Mouse (Mus musculus): ENCODE data around the gene Slc4a8. TPM values are rescaled to one million over a fixed set of nuclear protein-coding genes. Genes with fewer than 3 reads are reported as not detected.

The Slc4a8 gene
- polyA plus RNA-seq, 1 experiment from 2014 or later = 23.6 TPM

GRCm38 (mm10) chr15:100722564-100722963, 39.0 kb upstream of the Slc4a8 start:
- WGBS = 79% methylated on average over 6 of the region's 6 CpGs
- H3K27me3 ChIP-seq (ENCODE audit: control insufficient read depth, insufficient read depth, low read length) = peaks cover 6% of the 10 kb centered on the region; the same call in 1 of the 2 replicates
- H3K36me3 ChIP-seq (replicated peaks; ENCODE audit: control insufficient read depth, insufficient read depth) = no peaks in the 10 kb centered on the region
- H3K9me3 ChIP-seq (ENCODE audit: control insufficient read depth, low read length) = no peaks in the 10 kb centered on the region
- no peak overlapping the region for H3K4me2 ChIP-seq (replicated peaks)
- no peaks in the 10 kb centered on the region for H3K4me1 ChIP-seq (replicated peaks; ENCODE audit: control insufficient read depth, insufficient read depth, low read length)
- no peak for ATAC-seq (ENCODE audit: low FRiP score)
- no peak for DNase-seq (ENCODE audit: low spot score)
- H3K27ac ChIP-seq = no peak overlapping the region
- no peak overlapping the region for H3K9ac ChIP-seq
- no peak overlapping the region for H3K4me3 ChIP-seq (replicated peaks; ENCODE audit: low read length)

GRCm38 (mm10) chr15:100723505-100723904, 38.0 kb upstream of the Slc4a8 start:
- no peak overlapping the region for H3K4me2 ChIP-seq (replicated peaks)
- H3K4me3 ChIP-seq (replicated peaks; ENCODE audit: low read length) = no peak overlapping the region
- no peak overlapping the region for H3K9ac ChIP-seq
- no peaks in the 10 kb centered on the region for H3K9me3 ChIP-seq (ENCODE audit: control insufficient read depth, low read length)
- WGBS = 79% methylated on average over 14 of the region's 14 CpGs
- ATAC-seq (ENCODE audit: low FRiP score) = no peak
- H3K27me3 ChIP-seq (ENCODE audit: control insufficient read depth, insufficient read depth, low read length) = peaks cover 16% of the 10 kb centered on the region
- no peaks in the 10 kb centered on the region for H3K4me1 ChIP-seq (replicated peaks; ENCODE audit: control insufficient read depth, insufficient read depth, low read length)
- no peaks in the 10 kb centered on the region for H3K36me3 ChIP-seq (replicated peaks; ENCODE audit: control insufficient read depth, insufficient read depth)
- no peak overlapping the region for H3K27ac ChIP-seq
- no peak for DNase-seq (ENCODE audit: low spot score)

DNA sequence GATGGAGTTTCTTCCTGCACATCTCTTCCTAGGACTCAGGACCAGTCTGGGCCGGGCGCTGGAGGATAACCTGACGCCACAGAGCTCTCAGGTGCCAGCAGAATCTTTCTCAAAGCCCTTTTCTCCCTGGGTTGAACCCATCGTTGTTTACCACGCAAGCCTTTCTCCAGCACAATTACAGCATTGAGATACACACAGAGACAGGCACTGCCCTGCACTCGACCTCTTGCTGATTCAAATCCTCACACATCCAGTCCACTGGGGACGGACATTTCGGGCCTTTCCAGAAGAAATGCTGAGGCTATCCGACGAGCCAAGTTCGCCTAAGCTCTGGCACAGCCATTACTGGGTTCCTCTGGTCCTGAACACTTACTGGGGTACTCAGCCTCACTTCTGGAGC, 34.8 kb upstream of the Slc4a8 start:
- 85% methylated on average over 11 of the region's 11 CpGs for WGBS
- ATAC-seq (ENCODE audit: low FRiP score) = no peak

DNA sequence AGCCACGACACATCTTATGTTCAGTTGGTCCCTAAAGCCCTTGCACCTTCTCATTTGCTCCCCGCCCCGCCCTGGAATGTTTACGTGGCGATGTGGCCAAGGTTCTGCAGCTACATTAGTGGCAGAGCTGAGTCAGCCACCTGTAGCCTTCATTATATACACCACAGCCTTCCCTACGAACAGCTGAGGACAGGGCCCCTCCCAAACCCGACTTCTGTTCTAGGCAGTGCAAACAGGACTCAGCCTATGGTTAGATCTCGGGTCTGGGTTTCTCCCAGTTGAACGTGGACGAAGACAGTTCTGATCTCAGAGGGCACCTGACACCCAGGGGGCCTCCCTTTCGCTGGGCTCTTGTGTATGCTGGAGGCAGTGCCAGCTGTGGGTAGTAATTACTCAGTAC, 33.7 kb upstream of the Slc4a8 start:
- no peak overlapping the region for H3K27ac ChIP-seq
- no peaks in the 10 kb centered on the region for H3K36me3 ChIP-seq (replicated peaks; ENCODE audit: control insufficient read depth, insufficient read depth)
- 0 out of 2 replicates have a peak, but pooled peaks cover 6% of the 10 kb centered on the region for H3K4me1 ChIP-seq (replicated peaks; ENCODE audit: control insufficient read depth, insufficient read depth, low read length)
- 86% methylated on average over 11 of the region's 11 CpGs for WGBS
- H3K4me3 ChIP-seq (replicated peaks; ENCODE audit: low read length) = no peak overlapping the region
- H3K4me2 ChIP-seq (replicated peaks) = no peak overlapping the region
- peaks cover 43% of the 10 kb centered on the region for H3K27me3 ChIP-seq (ENCODE audit: control insufficient read depth, insufficient read depth, low read length)
- ATAC-seq (ENCODE audit: low FRiP score) (no peak), DNase-seq (ENCODE audit: low spot score) (no peak)
- no peak overlapping the region for H3K9ac ChIP-seq
- H3K9me3 ChIP-seq (ENCODE audit: control insufficient read depth, low read length) = no peaks in the 10 kb centered on the region

More for the DNA sequence above, 34.8 kb upstream of the Slc4a8 start:
- Histone ChIP-seq H3K9ac (no peak overlapping the region), H3K36me3 (replicated peaks; ENCODE audit: control insufficient read depth, insufficient read depth) (no peaks in the 10 kb centered on the region), H3K27me3 (ENCODE audit: control insufficient read depth, insufficient read depth, low read length) (peaks cover 43% of the 10 kb centered on the region), H3K9me3 (ENCODE audit: control insufficient read depth, low read length) (no peaks in the 10 kb centered on the region), H3K4me2 (replicated peaks) (no peak overlapping the region), H3K27ac (no peak overlapping the region), H3K4me3 (replicated peaks; ENCODE audit: low read length) (no peak overlapping the region), H3K4me1 (replicated peaks; ENCODE audit: control insufficient read depth, insufficient read depth, low read length) (0 out of 2 replicates have a peak, but pooled peaks cover 6% of the 10 kb centered on the region)
- no peak for DNase-seq (ENCODE audit: low spot score)

DNA sequence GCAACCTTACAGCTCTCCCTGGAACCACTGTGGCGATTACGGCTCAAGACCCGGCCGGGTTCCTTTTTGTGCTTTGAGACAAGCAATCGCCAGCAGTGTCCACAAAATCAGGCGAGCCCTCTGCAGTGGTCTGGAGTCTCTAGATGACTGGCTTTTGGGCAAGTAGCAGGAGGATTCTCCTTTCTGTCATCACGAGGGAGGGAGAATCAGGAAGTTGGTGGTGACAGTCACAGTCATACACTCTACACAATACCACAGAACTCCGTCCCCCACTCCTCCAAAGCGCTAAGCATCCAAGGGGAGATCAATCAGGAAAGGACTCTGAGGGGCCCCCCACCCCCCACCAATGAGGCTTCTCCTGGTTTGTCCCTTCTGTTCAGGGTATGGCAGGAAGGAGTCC, 33.0 kb upstream of the Slc4a8 start:
- Histone ChIP-seq H3K4me1 (replicated peaks; ENCODE audit: control insufficient read depth, insufficient read depth, low read length) (0 out of 2 replicates have a peak, but pooled peaks cover 6% of the 10 kb centered on the region), H3K4me3 (replicated peaks; ENCODE audit: low read length) (peak overlapping the region; percentile 29), H3K9ac (peak overlapping the region; percentile 37; the same call in 1 of the 2 replicates), H3K9me3 (ENCODE audit: control insufficient read depth, low read length) (no peaks in the 10 kb centered on the region), H3K36me3 (replicated peaks; ENCODE audit: control insufficient read depth, insufficient read depth) (no peaks in the 10 kb centered on the region), H3K27me3 (ENCODE audit: control insufficient read depth, insufficient read depth, low read length) (peaks cover 43% of the 10 kb centered on the region), H3K4me2 (replicated peaks) (peak overlapping the region; percentile 51), H3K27ac (no peak overlapping the region)
- no peak for DNase-seq (ENCODE audit: low spot score)
- 29% methylated on average over 9 of the region's 9 CpGs for WGBS
- ATAC-seq (ENCODE audit: low FRiP score) = no peak

GRCm38 (mm10) chr15:100729281-100729985, 32.1 kb upstream of the Slc4a8 start, which contains the start of gene Galnt6:
Gene Galnt6, minus strand, starts transcription at chr15:100729376.
- Histone ChIP-seq H3K9me3 (ENCODE audit: control insufficient read depth, low read length) (no peaks in the 10 kb centered on the region), H3K9ac (peak within 1 kb of the TSS; percentile 37; the same call in 1 of the 2 replicates), H3K4me1 (replicated peaks; ENCODE audit: control insufficient read depth, insufficient read depth, low read length) (0 out of 2 replicates have a peak, but pooled peaks cover 6% of the 10 kb centered on the region), H3K4me3 (replicated peaks; ENCODE audit: low read length) (peak within 1 kb of the TSS; percentile 29), H3K36me3 (replicated peaks; ENCODE audit: control insufficient read depth, insufficient read depth) (no peaks in the 10 kb centered on the region), H3K4me2 (replicated peaks) (peak within 1 kb of the TSS; percentile 51), H3K27me3 (ENCODE audit: control insufficient read depth, insufficient read depth, low read length) (peaks cover 43% of the 10 kb centered on the region), H3K27ac (no peak within 1 kb of the TSS)
- ATAC-seq (ENCODE audit: low FRiP score) = no peak
- 6% methylated on average over 57 of the region's 57 CpGs for WGBS
- no peak for DNase-seq (ENCODE audit: low spot score)

DNA sequence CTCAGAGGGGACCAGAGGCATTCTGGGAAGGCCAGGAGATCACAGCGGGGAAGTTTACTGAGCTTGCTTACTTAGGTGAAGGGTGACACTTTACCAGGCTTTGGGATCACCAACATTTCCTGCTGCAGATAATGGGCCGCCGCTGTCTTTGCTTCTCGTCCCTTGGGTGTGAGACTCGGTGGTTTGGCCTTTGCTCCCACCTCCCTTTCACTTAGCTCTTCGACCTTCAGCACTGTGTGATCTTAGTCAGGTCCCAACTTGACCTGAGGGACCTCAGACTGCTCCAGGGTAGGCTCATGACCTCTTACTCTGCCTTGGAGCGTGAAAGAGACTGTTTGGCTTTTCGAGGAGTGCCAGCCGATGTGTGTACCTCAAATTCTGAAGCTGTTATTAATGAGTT, 30.5 kb upstream of the Slc4a8 start:
- H3K9ac ChIP-seq = no peak overlapping the region
- H3K36me3 ChIP-seq (replicated peaks; ENCODE audit: control insufficient read depth, insufficient read depth) = no peaks in the 10 kb centered on the region
- DNase-seq (ENCODE audit: low spot score) = no peak
- H3K27ac ChIP-seq = no peak overlapping the region
- ATAC-seq (ENCODE audit: low FRiP score) = no peak
- H3K9me3 ChIP-seq (ENCODE audit: control insufficient read depth, low read length) = no peaks in the 10 kb centered on the region
- H3K4me1 ChIP-seq (replicated peaks; ENCODE audit: control insufficient read depth, insufficient read depth, low read length) = 0 out of 2 replicates have a peak, but pooled peaks cover 6% of the 10 kb centered on the region
- no peak overlapping the region for H3K4me2 ChIP-seq (replicated peaks)
- peaks cover 43% of the 10 kb centered on the region for H3K27me3 ChIP-seq (ENCODE audit: control insufficient read depth, insufficient read depth, low read length)
- WGBS = 53% methylated on average over 9 of the region's 9 CpGs
- no peak overlapping the region for H3K4me3 ChIP-seq (replicated peaks; ENCODE audit: low read length)

DNA sequence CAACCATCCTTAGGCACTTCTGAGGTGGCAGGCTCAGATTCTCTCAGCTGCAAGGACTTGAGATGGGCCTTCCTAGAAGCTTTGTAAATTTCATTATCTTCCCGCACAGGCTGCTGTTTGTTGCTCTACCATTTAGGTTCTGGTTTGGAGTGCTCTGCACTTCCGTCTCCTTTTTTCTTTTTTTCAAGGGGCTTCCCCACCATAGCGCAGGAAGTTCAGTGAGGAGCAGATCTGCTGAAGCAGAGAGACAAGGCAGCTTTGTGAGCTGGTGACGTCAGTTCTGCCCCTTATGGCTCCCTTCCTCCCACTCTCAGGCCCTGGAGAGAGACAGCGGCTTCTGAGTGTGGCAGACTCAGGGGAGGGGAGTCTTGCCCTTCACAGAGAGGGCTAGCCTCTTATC, 29.0 kb upstream of the Slc4a8 start:
- DNase-seq (ENCODE audit: low spot score) (no peak), ATAC-seq (ENCODE audit: low FRiP score) (no peak)
- no peaks in the 10 kb centered on the region for H3K9me3 ChIP-seq (ENCODE audit: control insufficient read depth, low read length)
- H3K36me3 ChIP-seq (replicated peaks; ENCODE audit: control insufficient read depth, insufficient read depth) = no peaks in the 10 kb centered on the region
- no peak overlapping the region for H3K4me3 ChIP-seq (replicated peaks; ENCODE audit: low read length)
- WGBS = 33% methylated on average over 5 of the region's 5 CpGs
- H3K27me3 ChIP-seq (ENCODE audit: control insufficient read depth, insufficient read depth, low read length) = peaks cover 37% of the 10 kb centered on the region
- 0 out of 2 replicates have a peak, but pooled peaks cover 6% of the 10 kb centered on the region for H3K4me1 ChIP-seq (replicated peaks; ENCODE audit: control insufficient read depth, insufficient read depth, low read length)
- no peak overlapping the region for H3K9ac ChIP-seq
- H3K4me2 ChIP-seq (replicated peaks) = no peak overlapping the region
- H3K27ac ChIP-seq = no peak overlapping the region

- ATAC-seq (ENCODE audit: low FRiP score) (no peak), DNase-seq (ENCODE audit: low spot score) (no peak)
- no peaks in the 10 kb centered on the region for H3K36me3 ChIP-seq (replicated peaks; ENCODE audit: control insufficient read depth, insufficient read depth)
- H3K4me3 ChIP-seq (replicated peaks; ENCODE audit: low read length) = no peak overlapping the region
- no peak overlapping the region for H3K9ac ChIP-seq
- H3K27ac ChIP-seq = no peak overlapping the region
- H3K4me1 ChIP-seq (replicated peaks; ENCODE audit: control insufficient read depth, insufficient read depth, low read length) = no peaks in the 10 kb centered on the region
- H3K27me3 ChIP-seq (ENCODE audit: control insufficient read depth, insufficient read depth, low read length) = peaks cover 9% of the 10 kb centered on the region
- no peaks in the 10 kb centered on the region for H3K9me3 ChIP-seq (ENCODE audit: control insufficient read depth, low read length)
- no peak overlapping the region for H3K4me2 ChIP-seq (replicated peaks)
- 81% methylated on average over 14 of the region's 15 CpGs for WGBS
These were observed 26.2 kb upstream of the Slc4a8 start for GRCm38 (mm10) chr15:100735095-100735952.

Measured in hindbrain, embryonic 14.5 days (tissue).